Mouse (Mus musculus) embryonic stem cell, embryonic (primary cell): ENCODE results near the gene Rnft2.

Experiments
- CTCF ChIA-PET, 4 experiments: fragments of 300-600 bp in 2 of 4; fragments of 350-600 bp in 2 of 4; sonication (Branson Sonifier 250); formaldehyde crosslinking; loops; one replicate each; lab custom pipeline; 2022; ENCODE audit warnings: inconsistent platforms in 2 of 4; lab: Charles Lee
- POLR2A ChIA-PET, 4 experiments: fragments of 300-600 bp in 2 of 4; fragments of 350-600 bp in 2 of 4; sonication (Branson Sonifier 250); formaldehyde crosslinking; loops; one replicate each; lab custom pipeline; 2022; ENCODE audit warnings: antibody characterized with exemption in 4 of 4, inconsistent platforms in 1 of 4; lab: Charles Lee

Rnft2 gene

GRCm38 (mm10) chr5:118244606-118245443 lies at the start of gene Rnft2, which contains the start of gene 2410131K14Rik:
Gene Rnft2, minus strand, starts transcription at chr5:118245116.
Gene 2410131K14Rik, plus strand, starts transcription at chr5:118245227.
- CTCF ChIA-PET, result no interaction called here
- POLR2A ChIA-PET, result interaction anchor here in 2 of 4 experiments (0.5 to 1.3 kb wide), 2 partner anchors 204 to 242 kb away, joined by 3 read pairs; no protein-coding TSS in a partner anchor

GRCm38 (mm10) chr5:118294086-118294864 lies 49.4 kb upstream of the Rnft2 start:
- ChIA-PET POLR2A (interaction anchor here in 3 of 4 experiments (0.7 to 0.8 kb wide), 3 partner anchors 140 to 518 kb away, joined by 3 to 6 read pairs (median 4); no protein-coding TSS in a partner anchor), CTCF (interaction anchor here in 2 of 4 experiments (0.6 to 1.5 kb wide), 7 partner anchors 16 to 1376 kb away, joined by 3 to 5 read pairs (median 5); partner anchors contain the start of gene Tbx3 (in 1 of the 2))

GRCm38 (mm10) chr5:118292476-118292875 lies 47.6 kb upstream of the Rnft2 start:
- POLR2A ChIA-PET, result interaction anchor here in 2 of 4 experiments (0.6 to 0.7 kb wide), 3 partner anchors 166 to 852 kb away, joined by 3 to 4 read pairs (median 3); no protein-coding TSS in a partner anchor
- CTCF ChIA-PET, result interaction anchor here in 1 of 4 experiments (0.7 kb wide), 1 partner anchor 1857 kb away, joined by 16 read pairs; no protein-coding TSS in a partner anchor

GRCm38 (mm10) chr5:118291453-118291852 lies 46.5 kb upstream of the Rnft2 start:
- CTCF ChIA-PET, result interaction anchor here in 3 of 4 experiments (0.7 to 1.6 kb wide), 8 partner anchors 13 to 523 kb away, joined by 3 to 7 read pairs (median 4); no protein-coding TSS in a partner anchor
- POLR2A ChIA-PET, result interaction anchor here in 2 of 4 experiments (0.7 kb wide), 2 partner anchors 270 to 1748 kb away, joined by 4 read pairs; no protein-coding TSS in a partner anchor

GRCm38 (mm10) chr5:118277741-118278495 lies 33.0 kb upstream of the Rnft2 start:
- CTCF ChIA-PET, result interaction anchor here (0.6 to 2.6 kb wide), 15 partner anchors 9 to 992 kb away, joined by 3 to 18 read pairs (median 4); no protein-coding TSS in a partner anchor

GRCm38 (mm10) chr5:118276711-118277110 lies 31.8 kb upstream of the Rnft2 start:
- ChIA-PET POLR2A (no interaction called here), CTCF (interaction anchor here in 2 of 4 experiments (0.6 to 1.8 kb wide), 3 partner anchors 41 to 1003 kb away, joined by 3 to 10 read pairs (median 5); no protein-coding TSS in a partner anchor)

More at GRCm38 (mm10) chr5:118277741-118278495, 33.0 kb upstream of the Rnft2 start:
- POLR2A ChIA-PET, result interaction anchor here in 3 of 4 experiments (0.5 to 1.3 kb wide), 4 partner anchors 33 to 529 kb away, joined by 3 to 4 read pairs (median 3); no protein-coding TSS in a partner anchor

GRCm38 (mm10) chr5:118276281-118276680 lies 31.4 kb upstream of the Rnft2 start:
- POLR2A ChIA-PET, result interaction anchor here in 1 of 4 experiments (0.7 kb wide), 1 partner anchor 8 kb away, joined by 3 read pairs; no protein-coding TSS in a partner anchor
- CTCF ChIA-PET, result interaction anchor here in 1 of 4 experiments (0.6 kb wide), 2 partner anchors 183 to 1003 kb away, joined by 3 to 5 read pairs; no protein-coding TSS in a partner anchor

GRCm38 (mm10) chr5:118274546-118274945 lies 29.6 kb upstream of the Rnft2 start:
- ChIA-PET CTCF (interaction anchor here in 2 of 4 experiments (0.6 to 1.2 kb wide), 3 partner anchors 44 to 1997 kb away, joined by 3 read pairs; no protein-coding TSS in a partner anchor), POLR2A (interaction anchor here in 2 of 4 experiments (0.7 to 1.5 kb wide), 3 partner anchors 181 to 1509 kb away, joined by 3 read pairs; no protein-coding TSS in a partner anchor)

GRCm38 (mm10) chr5:118273446-118273845 lies 28.5 kb upstream of the Rnft2 start:
- ChIA-PET CTCF (interaction anchor here in 1 of 4 experiments (0.8 to 1.2 kb wide), 2 partner anchors 45 to 721 kb away, joined by 3 read pairs; no protein-coding TSS in a partner anchor), POLR2A (interaction anchor here in 3 of 4 experiments (0.6 to 1.4 kb wide), 6 partner anchors 12 to 492 kb away, joined by 3 to 4 read pairs (median 3); no protein-coding TSS in a partner anchor)

GRCm38 (mm10) chr5:118271449-118272110 lies 26.7 kb upstream of the Rnft2 start:
- CTCF ChIA-PET, result interaction anchor here in 1 of 4 experiments (1.1 to 1.5 kb wide), 2 partner anchors 15 to 502 kb away, joined by 3 to 4 read pairs; no protein-coding TSS in a partner anchor
- POLR2A ChIA-PET, result interaction anchor here in 2 of 4 experiments (0.7 to 1.0 kb wide), 2 partner anchors 14 to 78 kb away, joined by 3 read pairs; no protein-coding TSS in a partner anchor

GRCm38 (mm10) chr5:118268987-118269386 lies 24.1 kb upstream of the Rnft2 start:
- ChIA-PET POLR2A (interaction anchor here in 3 of 4 experiments (0.5 to 2.4 kb wide), 5 partner anchors 10 to 497 kb away, joined by 3 to 7 read pairs (median 3); no protein-coding TSS in a partner anchor), CTCF (interaction anchor here (0.5 to 2.1 kb wide), 60 partner anchors 8 to 1232 kb away, joined by 3 to 18 read pairs (median 4); no protein-coding TSS in a partner anchor)

GRCm38 (mm10) chr5:118266309-118266708 lies 21.4 kb upstream of the Rnft2 start:
- ChIA-PET CTCF (interaction anchor here in 1 of 4 experiments (0.5 to 1.1 kb wide), 3 partner anchors 9 to 549 kb away, joined by 3 to 5 read pairs (median 3); no protein-coding TSS in a partner anchor), POLR2A (no interaction called here)

- POLR2A ChIA-PET, result no interaction called here
- CTCF ChIA-PET, result interaction anchor here in 2 of 4 experiments (0.6 to 1.1 kb wide), 3 partner anchors 8 to 550 kb away, joined by 3 to 4 read pairs (median 3); no protein-coding TSS in a partner anchor
These were observed 20.4 kb upstream of the Rnft2 start for GRCm38 (mm10) chr5:118265366-118265765.

- POLR2A ChIA-PET, result interaction anchor here in 1 of 4 experiments (0.6 to 1.4 kb wide), 4 partner anchors 10 to 170 kb away, joined by 3 to 4 read pairs (median 4); no protein-coding TSS in a partner anchor
- CTCF ChIA-PET, result no interaction called here
These were observed 19.4 kb upstream of the Rnft2 start for GRCm38 (mm10) chr5:118264279-118264678.

GRCm38 (mm10) chr5:118262418-118262817 lies 17.5 kb upstream of the Rnft2 start:
- CTCF ChIA-PET, result interaction anchor here in 1 of 4 experiments (0.7 kb wide), 1 partner anchor 610 kb away, joined by 3 read pairs; no protein-coding TSS in a partner anchor
- POLR2A ChIA-PET, result no interaction called here
